Mouse (Mus musculus) neutrophil, adult 65 days (primary cell): Measurements from ENCODE around the gene 4921536K21Rik. TPM values are rescaled to one million over a fixed set of nuclear protein-coding genes. Genes with fewer than 3 reads are reported as not detected.

Experiments
- total RNA-seq: library from RNA; stranded (reverse); gene quantifications from 2 replicates; pipeline ENCODE4 v1.2.4, GENCODE M21; 2023

Gene 4921536K21Rik
- 0.47 TPM in 1 of 2 replicates, not detected in the other for total RNA-seq

DNA sequence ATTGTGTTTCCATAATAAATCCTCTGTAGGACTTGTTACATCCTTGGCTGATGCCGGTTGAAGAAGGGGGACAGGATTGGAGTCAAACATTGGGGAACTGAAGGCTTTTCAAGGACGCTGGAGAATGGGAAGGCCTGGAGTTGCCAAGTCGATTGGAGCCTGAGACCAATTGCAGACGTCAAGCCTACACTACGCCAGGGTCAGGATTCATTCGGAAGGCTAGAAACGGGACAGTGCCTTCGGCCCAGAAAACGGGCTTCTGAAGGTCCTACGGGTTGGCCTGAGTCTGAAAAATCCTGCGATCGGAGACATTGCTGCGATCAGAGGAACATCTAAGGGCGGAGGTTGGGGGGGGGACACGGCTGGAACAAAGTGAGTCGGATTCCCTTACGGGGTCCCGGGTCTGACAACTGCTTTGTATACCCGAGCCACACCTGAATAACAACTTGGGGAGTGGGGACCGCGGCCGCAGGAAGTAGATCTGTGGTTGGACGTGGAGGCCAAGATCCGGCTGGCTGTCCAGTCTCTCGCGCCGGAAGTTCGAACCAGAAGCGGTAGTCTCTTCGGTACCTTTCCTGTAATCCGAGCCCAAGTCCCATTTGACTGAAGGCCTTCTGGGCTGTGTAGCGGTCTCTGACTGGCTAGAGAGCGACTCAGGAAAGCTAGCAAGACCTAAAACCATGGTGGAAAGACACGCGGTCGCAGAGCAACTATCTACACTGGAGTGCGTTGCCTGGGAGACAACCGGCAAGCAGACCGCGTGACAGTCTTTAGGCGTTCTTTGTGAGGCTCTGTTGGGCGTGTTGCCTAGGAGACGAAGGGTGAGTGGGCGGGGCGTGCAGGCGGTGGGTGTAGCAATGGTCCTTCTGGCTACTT lies at the start of gene 4921536K21Rik, which contains the start of gene Dusp18:
Gene 4921536K21Rik (minus strand): TSS at position 693 of the 876 bp plus-strand sequence.
Gene Dusp18 (plus strand): TSS at position 835 of the 876 bp plus-strand sequence.

DNA sequence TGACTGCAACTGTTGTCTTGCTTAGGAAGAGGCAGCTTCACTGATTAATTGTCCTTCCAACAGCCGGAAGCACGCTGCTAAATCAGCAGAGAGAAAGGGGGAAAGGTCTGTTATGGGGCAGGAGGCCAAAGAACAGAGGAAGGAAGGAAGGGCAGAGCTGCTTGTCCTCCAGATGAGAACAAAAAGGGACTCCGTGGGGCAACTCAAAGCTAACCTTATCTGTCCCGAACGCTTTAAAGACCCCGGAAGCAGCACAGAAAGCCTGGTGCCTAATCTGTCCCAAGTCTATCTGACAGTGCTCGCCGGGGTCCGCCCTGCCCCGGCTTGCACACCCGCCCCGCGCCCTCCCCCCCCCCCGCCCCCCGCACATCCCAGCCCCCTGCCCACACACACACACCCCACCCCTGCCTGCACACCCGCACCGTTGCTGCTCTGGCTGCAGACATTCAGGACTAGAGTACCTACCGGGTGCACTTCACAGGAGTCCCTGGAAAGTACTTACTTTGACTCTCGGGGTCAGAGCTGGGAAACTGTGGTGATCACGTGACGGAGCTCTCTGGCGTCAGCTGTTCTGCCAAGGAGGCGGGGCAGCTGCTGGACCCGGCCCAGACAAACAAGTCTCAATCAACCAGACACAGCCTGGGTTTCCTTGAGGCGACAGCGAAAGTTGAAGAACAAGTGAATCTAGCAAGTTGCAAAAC lies 36.8 kb upstream of the 4921536K21Rik start, which contains the start of gene Tcn2:
Gene Tcn2 (minus strand): TSS at position 649 of the 701 bp plus-strand sequence.

DNA sequence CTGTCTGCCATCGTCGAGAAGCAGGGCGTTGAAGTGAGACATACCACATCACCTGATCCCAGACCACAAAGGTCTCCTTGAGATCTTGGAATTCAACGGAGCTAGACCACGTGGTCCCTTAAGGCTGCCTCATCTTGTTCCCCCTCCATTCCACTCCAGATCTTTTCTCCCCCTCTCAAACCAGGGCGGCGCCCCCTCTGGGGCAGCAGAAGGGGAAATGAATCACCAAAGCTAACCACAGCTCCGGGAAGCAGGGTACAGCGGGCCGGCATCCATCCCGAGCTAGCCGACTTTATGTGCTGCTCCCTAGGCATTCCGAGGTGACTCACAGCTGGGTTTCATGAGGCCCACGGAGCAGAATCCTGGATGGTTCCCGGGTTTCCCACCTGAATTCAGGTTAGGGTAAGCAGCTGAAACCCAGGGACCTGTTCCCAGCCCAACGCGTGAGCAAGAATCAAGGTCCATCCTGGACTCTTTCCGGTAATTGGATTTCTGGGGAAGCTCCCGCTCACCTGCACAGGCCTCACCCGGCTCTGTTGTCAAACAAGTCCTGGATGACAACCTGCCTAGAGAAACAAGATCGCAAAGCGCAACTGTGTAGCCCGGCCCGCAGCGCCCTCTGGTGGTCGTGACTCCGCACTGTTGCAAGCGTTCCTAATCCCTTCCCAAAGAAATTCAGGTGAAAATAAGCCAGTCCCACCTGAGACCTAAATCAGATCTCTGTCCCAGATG lies 19.4 kb upstream of the 4921536K21Rik start, which contains the start of gene Slc35e4:
Gene Slc35e4 (minus strand): TSS at position 556 of the 732 bp plus-strand sequence.

GRCm38 (mm10) chr11:3863454-3864112 lies 31.3 kb downstream of the 4921536K21Rik start, which contains the start of gene Osbp2:
Gene Osbp2, minus strand, starts transcription at chr11:3863903.

Other genes with a start within 250 kb of the 4921536K21Rik start
- 14.0 and 21.5 TPM in 2 replicates for gene Morc2a, start 245.9 kb downstream of the 4921536K21Rik start, total RNA-seq
- gene Osbp2, start 31.2 kb downstream of the 4921536K21Rik start, total RNA-seq: not detected in 2 replicates
- 3.8 and 4.9 TPM in 2 replicates for gene Dusp18, start 142 bp upstream of the 4921536K21Rik start, total RNA-seq
- gene Slc35e4, start 19.6 kb upstream of the 4921536K21Rik start, total RNA-seq: 9.9 and 12.9 TPM in 2 replicates
- gene Tcn2, start 37.1 kb upstream of the 4921536K21Rik start, total RNA-seq: 158 and 172 TPM in 2 replicates
- 20.3 and 21.4 TPM in 2 replicates for gene Pes1, start 68.9 kb upstream of the 4921536K21Rik start, total RNA-seq
- not detected in 2 replicates for gene 4930556J24Rik, start 81.7 kb upstream of the 4921536K21Rik start, total RNA-seq
- not detected in 2 replicates for gene Gal3st1, start 88.5 kb upstream of the 4921536K21Rik start, total RNA-seq
- not detected in 2 replicates for gene Sec14l4, start 136.4 kb upstream of the 4921536K21Rik start, total RNA-seq
- gene Sec14l3, start 169.7 kb upstream of the 4921536K21Rik start, total RNA-seq: not detected in 2 replicates
- gene Mtfp1, start 200.3 kb upstream of the 4921536K21Rik start, total RNA-seq: 0.76 TPM in 1 of 2 replicates, not detected in the other
- 0.59 and 1.6 TPM in 2 replicates for gene Sec14l2, start 228.3 kb upstream of the 4921536K21Rik start, total RNA-seq
- gene Rnf215, start 240.1 kb upstream of the 4921536K21Rik start, total RNA-seq: 12.2 and 20.4 TPM in 2 replicates